Mouse (Mus musculus) neural tube, embryonic 12.5 days (tissue): ENCODE data around the gene Wapl. TPM values are rescaled to one million over a fixed set of nuclear protein-coding genes. Genes with fewer than 3 reads are reported as not detected.

Experiments
- ATAC-seq: fragments of 200-750 bp; cut with Nextera tagmentation; 2 replicates; pipeline ENCODE4 v1.8.0; 2017; ENCODE audit warnings: low read depth, mild to moderate bottlenecking, moderate TSS enrichment, moderate library complexity; ENCODE audit not compliant: low FRiP score
- H3K27ac ChIP-seq: fragments of 300-500 bp; sonication (generic); 2 replicates; pipeline ENCODE4 v1.5.1; 2016
- H3K27me3 ChIP-seq: fragments of 300-500 bp; sonication (generic); replicated peaks from 2 replicates; pipeline ENCODE4 v1.6.1; 2016; ENCODE audit warnings: mild to moderate bottlenecking
- H3K36me3 ChIP-seq: fragments of 300-500 bp; sonication (generic); 2 replicates; pipeline ENCODE4 v1.6.1; 2016; ENCODE audit warnings: mild to moderate bottlenecking
- H3K4me1 ChIP-seq: fragments of 300-500 bp; sonication (generic); 2 replicates; pipeline ENCODE4 v1.6.1; 2016
- H3K4me2 ChIP-seq: fragments of 300-500 bp; sonication (generic); replicated peaks from 2 replicates; pipeline ENCODE4 v1.6.1; 2016; ENCODE audit warnings: mild to moderate bottlenecking
- H3K4me3 ChIP-seq: fragments of 300-500 bp; sonication (generic); 2 replicates; pipeline ENCODE4 v1.5.1; 2016
- H3K9ac ChIP-seq: fragments of 300-500 bp; sonication (generic); 2 replicates; pipeline ENCODE4 v1.6.1; 2016; ENCODE audit warnings: mild to moderate bottlenecking
- H3K9me3 ChIP-seq: fragments of 300-500 bp; sonication (generic); 2 replicates; pipeline ENCODE4 v1.6.1; 2016; ENCODE audit warnings: mild to moderate bottlenecking
- WGBS: fragments of 180-500 bp; shearing (Covaris S2); methylation state at CpG from one replicate; pipeline ENCODE4 v1.1.7; 2016; 5-methylcytosine and 5-hydroxymethylcytosine counted together
- polyA plus RNA-seq: library from polyadenylated mRNA; unstranded; fragments of >200 nt; fragmentation: Nextera tagmentation; extraction: Ambion mirVana; gene quantifications from 2 replicates; pipeline ENCODE4 v1.2.1, GENCODE M21; 2016

Wapl gene
- 30.3 and 30.5 TPM in 2 replicates for polyA plus RNA-seq

DNA sequence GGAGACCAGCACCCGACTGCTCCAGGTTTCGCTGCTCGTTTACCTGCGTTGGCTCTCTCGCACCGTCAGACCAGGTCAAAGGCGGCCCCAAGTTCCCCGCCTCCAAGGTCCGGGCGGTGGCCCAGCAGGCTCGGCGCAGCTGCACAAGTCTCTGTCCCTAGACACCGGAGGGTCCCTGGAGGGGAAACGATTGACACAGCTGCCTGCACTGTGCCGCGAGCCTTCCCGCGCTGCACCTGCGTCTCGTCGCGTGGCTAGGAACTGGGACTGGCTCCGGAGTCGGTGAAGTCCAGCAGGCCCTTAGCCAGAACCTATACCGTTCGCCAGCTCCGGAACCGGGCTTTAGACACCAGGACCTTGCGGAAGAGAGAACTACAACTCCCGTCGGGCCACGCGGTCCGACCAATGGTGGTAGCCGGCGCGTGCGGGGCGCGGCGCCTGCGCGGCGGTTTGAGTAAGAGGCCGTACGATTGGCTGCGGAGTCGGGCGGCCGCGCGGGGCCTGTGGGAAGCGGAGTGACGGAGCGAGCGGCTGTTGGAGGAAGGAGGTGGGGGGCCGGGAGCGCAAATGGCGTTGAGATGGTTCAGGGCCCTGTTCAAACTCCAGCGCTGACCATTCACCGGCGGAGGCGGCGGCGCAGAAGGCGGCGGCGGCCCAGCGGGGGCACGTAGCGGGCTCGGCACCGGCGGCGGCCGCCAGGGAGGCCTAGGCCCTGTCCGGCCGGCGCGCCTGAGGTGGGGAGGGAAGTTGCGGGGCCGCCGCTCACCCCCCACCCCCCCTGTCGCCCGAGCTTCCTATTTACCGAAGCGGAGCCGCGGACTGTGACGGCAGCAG, at the start of gene Wapl:
Wapl (plus strand) TSS at position 534 of the 834 bp plus-strand sequence.
- peak; percentile 99 for ATAC-seq
- Histone ChIP-seq H3K36me3 (peaks cover 9% of the 10 kb centered on the region), H3K9ac (peak within 1 kb of the TSS; percentile 96), H3K27me3 (no peaks in the 10 kb centered on the region), H3K4me2 (peak within 1 kb of the TSS; percentile 80), H3K27ac (peak within 1 kb of the TSS; percentile 82), H3K4me1 (peaks cover 6% of the 10 kb centered on the region; the same call in 1 of the 2 replicates), H3K4me3 (peak within 1 kb of the TSS; percentile 99), H3K9me3 (no peaks in the 10 kb centered on the region)
- WGBS, result under 1% methylated on average over 90 of the region's 90 CpGs

DNA sequence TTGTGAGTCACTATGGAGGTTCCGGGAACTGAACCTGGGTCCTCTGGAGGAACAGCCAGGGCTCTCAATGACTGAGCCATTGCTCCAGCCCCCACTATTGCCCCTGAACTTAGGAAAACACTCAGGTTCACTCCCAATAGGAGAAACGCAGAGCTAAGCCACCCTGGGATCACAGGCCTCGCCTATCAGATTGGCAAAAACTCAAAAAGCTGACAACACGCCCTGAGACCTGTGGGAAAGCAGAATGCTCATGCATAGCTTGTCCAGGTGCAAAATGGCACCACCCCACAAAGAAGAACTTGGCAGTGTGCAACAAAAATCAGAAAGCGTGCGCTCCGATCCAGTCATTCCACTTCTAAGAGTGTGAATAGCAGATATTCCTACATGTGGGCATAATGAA, 46.9 kb upstream of the Wapl start:
- 88% methylated on average over 7 of the region's 7 CpGs for WGBS
- H3K4me1 ChIP-seq, result no peaks in the 10 kb centered on the region

DNA sequence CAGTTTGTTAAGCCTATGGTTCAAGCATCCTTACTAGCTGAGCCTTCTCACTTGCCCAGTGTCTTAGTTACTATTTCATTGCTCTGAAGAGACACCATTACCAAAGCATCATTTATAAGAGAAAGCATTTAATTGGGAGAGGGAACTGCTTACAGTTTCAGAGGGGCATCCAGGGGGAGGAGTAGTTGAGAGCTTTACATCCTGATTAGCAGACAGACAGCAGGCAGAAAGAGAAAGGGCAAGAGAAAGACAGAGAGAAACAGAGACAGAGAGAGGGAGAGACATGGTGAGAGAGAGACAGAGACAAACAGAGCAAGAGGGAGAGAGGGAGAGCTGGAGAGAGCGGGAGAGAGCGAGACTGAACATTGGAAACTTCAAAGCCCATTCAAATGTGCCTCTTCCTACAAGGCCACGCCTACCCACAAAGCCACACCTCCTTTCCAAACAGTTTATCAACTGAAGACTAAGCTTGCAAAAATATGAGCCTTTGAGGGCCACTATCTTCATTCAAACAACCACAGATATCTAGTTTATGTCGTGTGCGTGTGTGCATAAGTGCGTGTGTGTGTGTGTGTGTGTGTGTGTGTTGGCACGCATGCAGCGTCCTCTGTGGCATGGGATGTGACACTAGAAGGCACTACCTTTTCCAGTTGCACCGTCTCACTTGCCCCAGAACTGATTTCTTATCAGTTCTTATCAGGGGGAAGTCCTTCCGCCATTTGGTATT, 40.8 kb upstream of the Wapl start:
- H3K4me3 ChIP-seq, result no peak overlapping the region
- ATAC-seq, result no peak
- WGBS, result 83% methylated on average over 10 of the region's 10 CpGs
- no peak overlapping the region for H3K9ac ChIP-seq
- no peak overlapping the region for H3K27ac ChIP-seq
- H3K9me3 ChIP-seq, result no peaks in the 10 kb centered on the region
- H3K4me1 ChIP-seq, result no peaks in the 10 kb centered on the region
- H3K4me2 ChIP-seq, result no peak overlapping the region
- H3K27me3 ChIP-seq, result no peaks in the 10 kb centered on the region
- no peaks in the 10 kb centered on the region for H3K36me3 ChIP-seq

More for the DNA sequence above, 46.9 kb upstream of the Wapl start:
- no peak overlapping the region for H3K4me2 ChIP-seq
- no peaks in the 10 kb centered on the region for H3K27me3 ChIP-seq
- H3K9ac ChIP-seq, result no peak overlapping the region
- no peak overlapping the region for H3K27ac ChIP-seq
- no peaks in the 10 kb centered on the region for H3K9me3 ChIP-seq
- H3K36me3 ChIP-seq, result no peaks in the 10 kb centered on the region
- H3K4me3 ChIP-seq, result no peak overlapping the region
- no peak for ATAC-seq

DNA sequence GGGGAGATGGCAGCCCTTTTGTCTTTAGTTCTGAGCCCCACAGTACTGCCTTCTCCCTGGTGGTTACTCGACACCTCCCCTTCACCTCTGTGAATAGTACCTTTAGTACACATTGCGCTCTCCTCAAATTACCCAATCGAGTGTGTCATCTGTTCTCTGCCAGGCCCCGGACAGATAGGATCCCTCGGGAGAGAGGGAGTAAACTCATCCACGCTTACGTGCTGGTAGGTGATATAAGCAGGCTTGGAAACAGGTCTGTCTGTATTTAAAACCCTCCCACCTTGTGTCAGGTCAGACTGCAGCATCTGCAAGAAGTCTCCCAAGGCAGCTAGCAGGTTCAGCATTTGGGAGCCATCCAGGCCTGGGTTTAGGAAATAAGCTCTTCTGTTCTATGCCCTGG, 38.5 kb upstream of the Wapl start:
- no peaks in the 10 kb centered on the region for H3K36me3 ChIP-seq
- H3K27ac ChIP-seq, result no peak overlapping the region
- no peak overlapping the region for H3K9ac ChIP-seq
- no peaks in the 10 kb centered on the region for H3K27me3 ChIP-seq
- no peaks in the 10 kb centered on the region for H3K4me1 ChIP-seq
- H3K9me3 ChIP-seq, result no peaks in the 10 kb centered on the region
- ATAC-seq, result no peak
- WGBS, result 35% methylated on average over 7 of the region's 7 CpGs
- H3K4me3 ChIP-seq, result no peak overlapping the region
- no peak overlapping the region for H3K4me2 ChIP-seq

DNA sequence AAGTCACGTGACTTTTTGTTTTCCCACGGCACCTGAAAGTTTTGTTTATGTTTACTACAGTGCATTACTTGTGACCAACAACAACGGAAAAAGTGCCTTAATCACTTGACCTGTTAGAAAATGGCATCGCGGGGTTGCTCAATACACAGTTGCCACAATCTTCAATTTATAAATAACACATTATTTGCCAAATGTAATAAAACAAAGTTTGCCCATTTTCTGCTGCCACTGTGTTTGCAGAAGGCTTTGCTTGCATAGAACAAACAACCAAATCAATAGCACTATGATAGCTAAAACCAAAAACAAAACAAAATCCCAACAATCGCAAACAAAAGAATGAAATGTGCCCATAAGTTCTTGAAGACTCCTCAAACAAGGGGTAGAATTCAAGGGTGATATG, 38.0 kb upstream of the Wapl start:
- Histone ChIP-seq H3K9me3 (no peaks in the 10 kb centered on the region), H3K36me3 (no peaks in the 10 kb centered on the region), H3K27me3 (no peaks in the 10 kb centered on the region), H3K27ac (no peak overlapping the region), H3K4me3 (no peak overlapping the region), H3K9ac (no peak overlapping the region), H3K4me2 (no peak overlapping the region), H3K4me1 (no peaks in the 10 kb centered on the region)
- no peak for ATAC-seq
- 87% methylated on average over 6 of the region's 6 CpGs for WGBS

DNA sequence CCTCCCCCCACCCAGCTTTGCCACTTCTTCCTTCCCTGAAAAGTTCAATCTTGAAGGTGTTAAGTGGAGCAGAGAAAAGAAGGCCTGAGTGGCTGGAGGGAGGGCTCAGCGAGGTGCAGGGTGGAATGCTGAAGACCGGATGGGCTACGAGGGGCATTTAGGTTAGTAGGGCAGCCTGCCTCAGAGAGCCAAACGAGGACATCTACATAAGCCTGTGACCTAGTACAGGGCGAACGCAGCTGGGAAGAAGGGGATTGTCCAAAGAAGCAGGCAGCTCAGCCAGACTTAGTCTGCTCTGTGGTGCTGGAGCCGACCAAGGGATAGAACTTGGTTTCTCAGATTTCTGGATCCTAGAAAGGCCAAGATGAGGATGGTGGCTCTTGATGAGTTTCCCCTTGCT, 29.6 kb upstream of the Wapl start:
- no peaks in the 10 kb centered on the region for H3K27me3 ChIP-seq
- no peaks in the 10 kb centered on the region for H3K9me3 ChIP-seq
- no peak overlapping the region for H3K9ac ChIP-seq
- ATAC-seq, result no peak
- no peaks in the 10 kb centered on the region for H3K4me1 ChIP-seq
- H3K27ac ChIP-seq, result no peak overlapping the region
- WGBS, result 77% methylated on average over 7 of the region's 7 CpGs
- H3K36me3 ChIP-seq, result no peaks in the 10 kb centered on the region
- no peak overlapping the region for H3K4me2 ChIP-seq
- H3K4me3 ChIP-seq, result no peak overlapping the region

DNA sequence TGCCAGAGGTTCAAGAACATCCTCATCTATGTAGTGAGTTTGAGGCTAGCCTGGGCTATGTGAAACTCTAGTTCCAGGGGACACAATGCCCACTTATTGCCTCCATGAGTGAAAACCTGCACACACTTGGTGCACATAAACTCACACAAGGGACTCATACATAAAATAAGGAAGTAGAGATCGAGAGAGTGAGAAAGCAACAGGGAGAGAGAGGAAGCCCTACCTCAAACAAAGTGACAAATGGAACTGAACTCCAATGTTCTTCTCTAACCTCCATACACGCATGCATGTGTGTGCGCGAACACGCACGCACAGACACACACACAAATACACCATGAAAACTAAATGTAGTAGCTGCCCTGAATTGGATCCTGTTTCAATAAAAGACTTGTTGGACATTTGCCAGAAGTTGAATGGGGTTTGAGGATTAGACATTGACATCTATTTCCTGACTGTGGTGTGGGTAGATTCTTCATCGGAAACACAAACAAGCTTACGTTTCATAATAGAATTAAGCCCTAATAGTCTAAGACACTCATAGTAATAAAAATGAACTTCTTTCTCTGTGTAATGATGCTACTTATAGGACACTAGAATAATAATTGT, 25.8 kb upstream of the Wapl start:
- Histone ChIP-seq H3K27me3 (no peaks in the 10 kb centered on the region), H3K4me3 (no peak overlapping the region), H3K27ac (no peak overlapping the region), H3K9ac (no peak overlapping the region), H3K36me3 (no peaks in the 10 kb centered on the region), H3K4me2 (no peak overlapping the region), H3K4me1 (no peaks in the 10 kb centered on the region), H3K9me3 (no peaks in the 10 kb centered on the region)
- ATAC-seq, result no peak
- WGBS, result 90% methylated on average over 8 of the region's 8 CpGs

DNA sequence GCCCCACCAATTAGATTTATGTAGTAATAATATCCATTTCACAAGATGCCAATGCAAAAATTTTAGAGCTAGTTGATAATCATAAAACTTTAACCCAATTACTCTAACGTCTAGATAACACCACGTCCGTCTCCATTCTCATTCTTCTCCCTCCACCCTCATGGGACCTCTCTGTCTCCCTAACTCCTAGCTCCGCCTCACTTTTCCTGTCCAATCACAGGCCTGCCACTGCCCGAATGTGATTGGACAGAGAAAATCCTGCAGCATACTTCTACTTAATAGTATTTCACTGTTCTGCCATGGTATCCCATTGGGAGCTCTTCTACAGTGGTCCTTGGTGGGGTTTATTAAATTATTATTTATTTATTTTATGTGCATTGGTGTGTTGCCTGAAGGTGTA, 16.6 kb upstream of the Wapl start:
- H3K27ac ChIP-seq, result no peak overlapping the region
- peaks cover 10% of the 10 kb centered on the region for H3K4me1 ChIP-seq
- 93% methylated on average over 5 of the region's 5 CpGs for WGBS
- no peak for ATAC-seq
- peaks cover 30% of the 10 kb centered on the region for H3K27me3 ChIP-seq
- no peaks in the 10 kb centered on the region for H3K36me3 ChIP-seq
- H3K4me3 ChIP-seq, result no peak overlapping the region
- H3K9ac ChIP-seq, result no peak overlapping the region
- no peaks in the 10 kb centered on the region for H3K9me3 ChIP-seq
- no peak overlapping the region for H3K4me2 ChIP-seq

DNA sequence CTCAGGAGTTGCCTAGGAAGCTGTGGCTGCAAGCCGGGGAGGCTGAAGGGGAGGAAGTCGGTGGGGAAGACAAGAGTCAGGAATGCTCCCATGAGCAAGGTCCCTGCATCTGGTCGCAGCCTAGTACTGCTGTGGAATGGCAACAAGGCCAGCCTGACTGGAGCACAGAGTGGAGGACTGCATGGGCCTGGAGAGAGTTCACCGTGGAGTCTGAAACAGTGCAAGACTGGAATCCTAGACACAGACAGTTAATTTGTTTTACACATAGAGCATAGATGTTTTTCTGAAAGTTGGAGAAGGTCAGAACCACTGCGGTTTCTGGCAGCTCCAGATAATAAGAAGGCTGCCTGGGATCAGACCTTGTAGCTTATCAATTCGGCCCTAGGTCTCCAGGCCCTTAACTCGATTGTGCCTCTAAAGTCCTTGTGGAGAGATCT, 13.4 kb upstream of the Wapl start:
- WGBS, result 55% methylated on average over 7 of the region's 7 CpGs
- no peak overlapping the region for H3K4me2 ChIP-seq
- no peak for ATAC-seq
- H3K4me1 ChIP-seq, result peaks cover 15% of the 10 kb centered on the region
- peaks cover 38% of the 10 kb centered on the region for H3K27me3 ChIP-seq
- no peaks in the 10 kb centered on the region for H3K36me3 ChIP-seq
- H3K4me3 ChIP-seq, result no peak overlapping the region
- no peaks in the 10 kb centered on the region for H3K9me3 ChIP-seq
- no peak overlapping the region for H3K27ac ChIP-seq
- H3K9ac ChIP-seq, result no peak overlapping the region

DNA sequence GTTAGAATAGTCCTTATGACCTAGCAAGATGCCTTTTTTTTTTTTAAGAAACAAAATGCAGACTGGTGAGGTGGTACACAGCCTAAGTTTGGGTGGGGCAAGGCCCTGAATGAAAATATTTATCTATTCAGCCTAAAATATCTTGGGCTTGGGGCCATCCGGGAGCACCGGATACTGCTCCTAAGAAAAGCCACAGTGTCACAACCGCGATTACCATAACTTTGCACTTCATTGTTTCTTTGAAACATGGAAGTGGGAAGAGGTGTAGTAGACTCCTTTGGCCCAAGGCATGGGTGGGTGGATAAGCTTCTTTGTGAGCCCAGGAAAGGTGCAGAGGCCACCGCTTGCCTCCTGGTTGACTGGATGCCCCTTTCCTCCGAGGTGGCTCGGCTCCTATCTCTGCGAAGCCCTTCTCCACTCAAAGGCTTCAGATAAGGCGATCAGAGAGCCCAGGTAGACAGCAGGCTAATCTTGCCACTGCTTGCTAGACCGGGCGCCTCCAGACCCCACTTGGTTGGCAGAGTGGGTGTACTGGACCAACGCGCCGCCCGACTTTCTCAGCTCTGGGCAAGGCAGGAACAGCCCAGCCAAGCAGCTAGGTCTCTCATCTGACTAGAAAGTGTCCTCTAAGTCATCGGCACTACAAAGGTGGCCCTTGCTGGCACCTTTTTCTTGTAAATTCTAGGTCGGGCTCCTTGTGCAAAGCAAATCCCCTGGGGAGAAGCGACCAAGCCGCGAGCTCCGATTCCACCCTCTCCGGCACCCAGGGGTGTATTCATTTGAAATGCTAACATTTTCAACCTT, 12.7 kb upstream of the Wapl start:
- Histone ChIP-seq H3K9me3 (no peaks in the 10 kb centered on the region), H3K9ac (peak overlapping the region; percentile 51; the same call in 1 of the 2 replicates), H3K27ac (no peak overlapping the region), H3K36me3 (no peaks in the 10 kb centered on the region), H3K4me2 (peak overlapping the region; percentile 77), H3K4me3 (peak overlapping the region; percentile 39), H3K4me1 (peaks cover 15% of the 10 kb centered on the region), H3K27me3 (peaks cover 38% of the 10 kb centered on the region)
- ATAC-seq, result no peak
- WGBS, result 12% methylated on average over 22 of the region's 22 CpGs

DNA sequence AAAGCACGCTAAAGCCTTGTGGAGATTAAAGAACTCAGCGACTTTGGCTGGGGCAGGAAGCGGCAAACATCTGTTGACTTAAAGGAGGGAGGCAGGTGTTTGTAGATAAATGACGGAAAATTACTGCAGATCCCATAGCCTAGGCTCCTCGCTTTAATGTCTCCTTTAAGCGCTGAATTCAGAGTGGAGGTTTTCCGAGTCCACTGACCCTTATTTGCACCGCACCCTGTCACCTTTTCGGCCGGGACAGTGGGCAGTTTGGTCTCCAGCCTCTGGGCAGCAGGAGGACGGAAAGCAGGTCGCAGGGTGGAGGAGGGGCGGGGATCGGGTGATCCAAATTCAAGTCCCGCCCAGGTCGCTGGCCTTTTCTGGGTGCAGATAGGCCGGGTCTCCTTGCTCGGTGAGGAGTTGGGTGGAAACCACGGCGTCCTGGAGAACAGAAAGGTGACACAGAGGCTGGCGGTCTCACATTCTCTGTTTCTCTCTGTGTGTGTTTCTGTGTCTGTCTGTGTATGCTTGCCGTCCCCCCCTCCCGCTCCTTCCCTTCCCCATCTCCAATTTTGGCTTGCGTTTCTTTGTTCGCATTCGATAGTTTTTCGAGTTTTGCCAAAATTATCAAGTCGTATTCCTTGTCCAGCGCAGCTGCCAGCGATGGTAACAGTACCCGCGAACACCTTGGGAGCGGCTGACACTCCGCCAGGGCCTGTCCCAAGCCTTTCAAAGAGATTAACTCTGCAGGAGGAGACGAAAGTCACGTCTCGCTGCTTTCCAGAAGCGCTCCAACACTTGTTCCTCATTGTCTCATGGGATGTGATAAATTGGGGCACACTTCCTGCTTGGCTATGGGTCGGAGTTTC, 11.9 kb upstream of the Wapl start:
- Histone ChIP-seq H3K36me3 (no peaks in the 10 kb centered on the region), H3K4me2 (peak overlapping the region; percentile 77), H3K4me1 (peaks cover 15% of the 10 kb centered on the region), H3K4me3 (peak overlapping the region; percentile 39), H3K27me3 (peaks cover 38% of the 10 kb centered on the region), H3K9ac (peak overlapping the region; percentile 51), H3K9me3 (no peaks in the 10 kb centered on the region), H3K27ac (no peak overlapping the region)
- ATAC-seq, result peak; percentile 58; the same call in 1 of the 2 replicates
- WGBS, result 1% methylated on average over 39 of the region's 39 CpGs
